Mouse (Mus musculus) naive thymus-derived CD4-positive, alpha-beta T cell, adult 2 months (primary cell): Measurements from ENCODE around the gene Prom1.

ENCODE experiments used
- DNase-seq: peaks from one replicate; pipeline ENCODE4 v3.0.0-alpha.2; 2011; ENCODE audit warnings: low read depth

Prom1 gene

DNA sequence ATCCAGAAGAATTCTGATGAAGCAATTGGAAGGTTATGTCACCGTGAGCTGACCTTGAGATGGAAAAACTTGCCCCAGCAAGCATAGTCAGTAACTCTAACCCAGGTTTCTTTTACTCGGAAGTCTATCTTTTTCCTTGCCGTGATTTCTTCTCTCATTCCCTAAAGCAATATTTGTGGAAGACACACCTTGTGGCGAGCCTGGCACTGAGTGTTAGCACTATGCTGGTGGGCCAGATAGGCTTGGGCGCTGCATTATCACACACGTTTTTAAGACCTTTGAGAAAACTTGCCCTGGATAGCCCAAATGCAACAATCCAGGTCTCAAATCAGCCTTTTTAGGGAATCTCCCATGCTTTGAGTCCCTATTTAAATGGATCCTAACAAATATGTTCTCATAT is 127.7 kb downstream of the Prom1 start:
- no peak for DNase-seq

DNA sequence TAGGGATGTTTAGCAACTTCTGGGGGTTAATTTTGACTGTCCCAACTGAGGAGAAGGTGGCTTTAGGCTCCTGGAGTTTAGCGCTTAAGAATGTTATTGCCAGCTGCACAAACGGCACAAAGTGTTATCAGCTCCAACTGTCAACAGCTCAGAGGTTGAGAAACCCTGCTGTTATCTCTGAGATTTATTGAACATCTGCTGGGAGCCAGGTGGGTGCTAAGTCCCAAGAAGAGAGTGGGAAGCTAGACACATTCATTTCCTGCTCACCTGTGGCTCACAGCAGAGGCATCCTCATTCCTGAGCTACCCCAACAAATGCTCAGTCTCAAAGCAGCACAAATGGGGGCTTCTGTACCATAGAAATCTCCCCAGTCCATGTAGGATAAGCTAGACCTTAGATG is 130.7 kb downstream of the Prom1 start:
- DNase-seq: no peak

DNA sequence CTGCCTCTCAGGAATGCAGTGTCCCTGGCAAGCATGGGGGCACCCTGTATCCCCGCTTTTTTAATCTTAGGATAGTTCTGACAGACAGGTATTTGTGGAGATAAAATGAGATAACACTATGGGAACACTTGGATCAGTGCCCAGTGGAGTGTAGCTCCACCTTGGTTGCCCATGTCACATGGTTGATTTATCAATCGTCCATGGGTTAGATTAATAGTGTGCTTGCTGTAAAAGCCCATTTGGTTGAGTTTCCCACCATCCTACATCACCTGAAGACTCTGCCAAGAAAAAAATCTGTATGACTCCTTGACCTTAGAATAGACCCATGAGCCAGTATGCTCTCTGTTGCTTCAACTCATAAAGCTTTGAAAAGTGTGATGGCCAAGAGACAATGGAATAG is 131.3 kb downstream of the Prom1 start:
- DNase-seq: no peak

DNA sequence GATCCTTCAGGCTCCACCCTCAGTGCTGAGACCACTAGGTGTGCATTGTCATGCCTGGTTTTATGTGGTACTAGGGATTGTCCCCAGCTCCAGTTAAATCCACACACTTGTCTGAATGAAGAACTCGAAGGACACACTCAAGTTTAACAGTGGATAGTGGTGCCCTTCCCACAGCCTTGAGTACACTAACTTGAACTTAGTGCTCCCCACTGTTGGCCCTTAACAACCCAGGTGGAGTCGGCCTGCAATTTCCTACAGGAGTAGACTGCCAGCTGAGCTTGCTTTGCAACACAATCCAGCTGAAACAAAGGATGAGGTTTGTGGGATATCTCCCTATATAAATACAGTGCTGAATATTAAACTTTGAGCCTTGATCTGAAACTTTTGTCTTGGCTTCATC is 133.2 kb downstream of the Prom1 start:
- DNase-seq: no peak

DNA sequence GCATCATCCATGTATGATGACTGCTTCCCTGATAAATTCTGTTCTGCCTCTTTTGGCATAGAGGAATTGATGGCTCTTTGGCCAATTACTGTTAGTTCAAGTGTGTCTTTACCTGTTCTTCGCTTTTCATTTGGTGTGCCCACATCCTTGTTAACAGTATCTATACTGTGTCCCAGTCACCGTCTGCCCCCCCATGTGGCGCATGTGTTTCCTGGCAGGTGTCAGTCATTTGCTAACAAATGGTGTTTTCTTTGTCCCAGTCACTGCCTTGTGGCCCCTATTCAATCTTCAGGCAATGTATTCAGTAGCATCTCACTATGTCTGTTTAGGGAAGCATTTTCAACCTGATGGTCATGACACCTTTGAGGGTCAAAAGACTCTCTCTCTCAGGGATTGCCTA is 140.8 kb downstream of the Prom1 start:
- no peak for DNase-seq

DNA sequence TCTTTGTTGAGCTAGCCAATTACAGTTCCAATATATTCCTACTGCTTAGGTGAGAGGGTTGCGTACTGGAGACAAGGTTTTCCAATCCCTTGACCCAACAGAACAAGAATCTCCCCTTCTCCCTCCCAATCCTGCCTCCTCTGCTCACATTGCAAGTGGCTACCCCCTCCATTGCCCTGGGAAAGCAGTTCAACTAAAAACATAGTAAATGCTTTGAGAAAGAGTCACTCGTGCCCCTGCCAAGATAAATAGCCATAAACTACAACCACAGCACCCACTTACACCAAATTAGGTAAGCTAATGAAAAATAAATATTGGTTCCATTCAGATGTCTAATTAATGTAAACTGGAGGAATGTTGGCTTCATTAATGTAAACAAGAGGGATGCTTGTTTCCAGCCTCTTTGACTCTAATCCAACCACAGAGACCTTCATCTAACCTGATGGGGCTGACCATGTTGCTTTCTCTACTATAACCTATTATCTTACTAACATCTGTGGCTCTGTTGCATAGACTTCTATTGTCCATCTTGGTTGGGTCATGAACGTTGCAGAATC is 141.9 kb downstream of the Prom1 start:
- no peak for DNase-seq

DNA sequence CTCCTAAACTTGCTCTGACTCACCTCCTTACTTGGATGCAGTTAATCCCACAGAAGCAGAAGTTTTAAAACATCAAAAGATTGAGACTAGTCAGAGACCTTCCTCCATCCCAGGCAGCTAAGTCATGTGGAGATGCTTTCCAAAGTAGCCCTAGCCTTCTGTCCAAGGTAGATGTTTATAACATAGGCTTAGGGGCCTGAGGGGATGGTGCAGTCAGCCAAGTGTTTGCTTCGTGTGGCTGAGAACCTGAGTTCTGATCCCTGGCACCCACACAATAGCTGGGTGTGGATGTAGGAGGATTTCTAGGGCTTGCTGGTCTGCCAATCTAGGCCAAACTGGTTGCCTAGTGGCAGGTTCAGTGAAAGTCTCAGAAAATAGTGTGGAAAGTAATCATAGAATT is 148.6 kb downstream of the Prom1 start:
- DNase-seq: no peak

DNA sequence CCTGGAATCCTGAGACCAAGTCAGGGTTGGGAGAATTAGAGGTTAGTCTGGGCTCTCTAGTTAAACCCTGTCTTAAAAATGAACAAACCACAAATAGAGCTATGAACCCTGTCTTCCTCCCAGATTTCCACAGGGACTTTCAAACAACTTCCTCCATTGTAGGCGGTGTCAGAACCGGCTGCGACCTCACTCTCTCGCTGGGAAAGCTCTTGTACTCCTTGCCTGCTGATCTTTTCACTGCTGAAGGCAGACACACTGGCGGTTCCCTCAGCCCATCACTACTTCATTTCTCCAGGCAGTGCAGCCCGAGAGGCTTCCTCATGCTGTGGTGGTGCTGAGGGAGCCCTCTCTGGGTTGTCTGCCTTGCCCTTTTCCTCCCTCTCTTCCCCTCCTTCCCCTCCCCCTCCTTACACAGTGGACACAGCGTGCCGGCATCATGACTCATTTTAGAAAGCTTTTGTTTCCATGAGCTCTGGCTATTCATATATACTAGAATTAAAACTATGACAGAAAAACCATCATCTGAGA is 153.0 kb downstream of the Prom1 start:
- DNase-seq: no peak

DNA sequence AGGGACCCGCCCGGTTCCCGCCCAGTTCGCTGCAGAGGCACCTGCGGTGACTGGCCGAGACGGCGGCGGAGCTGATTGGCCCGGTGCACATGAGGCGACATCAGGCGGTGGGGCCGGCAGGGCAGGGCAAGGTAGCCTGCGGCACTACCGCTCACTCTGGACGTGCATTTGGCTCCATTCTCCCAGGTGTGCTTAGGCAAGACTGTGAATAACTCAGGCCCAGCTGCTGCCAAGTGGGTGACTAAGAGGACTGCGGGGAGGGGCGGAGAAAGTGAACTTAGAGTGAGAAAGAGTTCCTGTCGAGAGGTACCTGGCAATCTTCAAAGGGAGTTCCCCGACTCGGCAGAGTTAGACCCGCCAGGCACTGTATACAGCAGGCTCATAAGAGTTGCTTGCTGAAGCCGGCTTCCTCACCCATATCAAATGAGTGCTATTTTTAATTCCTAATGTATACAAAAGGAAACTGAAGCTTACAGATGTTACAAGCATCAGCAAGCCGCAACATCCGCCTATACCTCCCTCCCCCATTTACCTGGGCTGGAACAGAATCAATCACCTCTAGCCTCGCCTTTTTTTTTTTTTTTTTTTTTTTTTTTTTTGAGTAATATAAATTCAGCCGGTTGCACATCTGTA is 153.6 kb downstream of the Prom1 start:
- peak; percentile 86 for DNase-seq

DNA sequence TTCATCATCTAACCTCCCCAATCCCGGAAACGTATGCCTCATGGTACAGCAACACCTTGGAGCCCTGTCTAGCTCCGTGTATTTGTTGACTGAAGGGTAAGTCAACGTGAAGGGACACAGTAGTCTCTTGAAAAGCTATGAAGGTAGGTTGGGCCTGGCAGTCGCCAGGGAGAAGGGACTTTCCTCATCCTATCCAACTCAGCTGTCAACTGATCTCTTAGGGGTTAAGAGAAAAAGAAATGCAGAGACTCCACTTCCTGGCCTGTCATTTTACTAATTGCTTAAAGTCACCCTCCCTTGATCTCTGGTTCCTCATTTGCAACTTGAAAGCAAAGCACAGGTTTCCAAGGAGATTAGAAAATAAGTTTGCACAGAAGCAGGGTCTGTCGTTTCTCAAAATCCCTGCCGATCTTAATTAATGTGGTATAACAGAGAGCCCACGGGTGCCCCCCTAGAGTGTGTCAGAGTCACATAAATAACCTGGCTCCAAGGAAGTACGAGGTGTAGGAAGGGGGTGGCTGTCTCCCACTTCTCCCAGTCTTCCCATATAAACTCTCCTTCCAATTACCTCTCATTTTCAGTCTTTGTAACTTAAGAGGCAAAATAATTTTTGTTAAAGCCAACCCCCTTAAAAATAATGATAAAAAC is 154.4 kb downstream of the Prom1 start:
- peak; percentile 60 for DNase-seq
